Mouse (Mus musculus) forebrain, embryonic 11.5 days (tissue): ENCODE results near the gene Gm20388. TPM values are rescaled to one million over a fixed set of nuclear protein-coding genes. Genes with fewer than 3 reads are reported as not detected.

Source experiments
- ATAC-seq: fragments of 200-750 bp; cut with Nextera tagmentation; replicated peaks from 2 replicates; pipeline ENCODE4 v1.8.0; 2017; ENCODE audit warnings: moderate TSS enrichment; ENCODE audit not compliant: low FRiP score
- DNase-seq: peaks from one replicate; pipeline ENCODE4 v3.0.0-alpha.2; 2017; ENCODE audit warnings: low spot score
- H3K27ac ChIP-seq: fragments of 300-500 bp; sonication (generic); 2 replicates; pipeline ENCODE4 v1.5.1; 2014; ENCODE audit warnings: low read depth, low read length
- H3K27me3 ChIP-seq: fragments of 300-500 bp; sonication (generic); 2 replicates; pipeline ENCODE4 v1.6.1; 2014; ENCODE audit warnings: mild to moderate bottlenecking, low read length, mixed read lengths; ENCODE audit not compliant: control insufficient read depth, insufficient read depth
- H3K36me3 ChIP-seq: fragments of 300-500 bp; sonication (generic); 2 replicates; pipeline ENCODE4 v1.6.1; 2014; ENCODE audit warnings: mild to moderate bottlenecking, low read length, moderate library complexity, mixed read lengths; ENCODE audit not compliant: control insufficient read depth, insufficient read depth
- H3K4me1 ChIP-seq: fragments of 300-500 bp; sonication (generic); replicated peaks from 2 replicates; pipeline ENCODE4 v1.6.1; 2014; ENCODE audit warnings: low read length, mixed read lengths; ENCODE audit not compliant: control insufficient read depth, insufficient read depth
- H3K4me2 ChIP-seq: fragments of 300-500 bp; sonication (generic); 2 replicates; pipeline ENCODE4 v1.6.1; 2014; ENCODE audit warnings: low read depth, mild to moderate bottlenecking, low read length, moderate library complexity, mixed read lengths; ENCODE audit not compliant: severe bottlenecking
- H3K4me3 ChIP-seq: fragments of 300-500 bp; sonication (generic); 2 replicates; pipeline ENCODE4 v1.5.1; 2014; ENCODE audit warnings: low read depth, low read length
- H3K9ac ChIP-seq: fragments of 300-500 bp; sonication (generic); 2 replicates; pipeline ENCODE4 v1.6.1; 2014; ENCODE audit warnings: low read length
- H3K9me3 ChIP-seq: fragments of 300-500 bp; sonication (generic); 2 replicates; pipeline ENCODE4 v1.6.1; 2016; ENCODE audit warnings: low read length, mixed read lengths; ENCODE audit not compliant: control insufficient read depth
- WGBS: fragments of 180-500 bp; shearing (Covaris S2); extraction: QIAGEN DNeasy Blood & Tissue Kit; methylation state at CpG from one replicate; pipeline ENCODE4 v1.1.7; 2014; 5-methylcytosine and 5-hydroxymethylcytosine counted together
- polyA plus RNA-seq: library from polyadenylated mRNA; unstranded; fragments of >200 nt; fragmentation: Nextera tagmentation; extraction: Ambion mirVana; gene quantifications from 2 replicates; pipeline ENCODE4 v1.2.1, GENCODE M21; 2014

The Gm20388 gene
- polyA plus RNA-seq, 1 experiment from 2014 or later = not detected

GRCm38 (mm10) chr8:122116716-122117357 lies 2206.2 kb downstream of the Gm20388 start:
- H3K4me1 ChIP-seq = no peaks in the 10 kb centered on the region
- no peaks in the 10 kb centered on the region for H3K36me3 ChIP-seq
- no peak for DNase-seq
- WGBS = 89% methylated on average over 7 of the region's 7 CpGs
- no peak for ATAC-seq
- no peak overlapping the region for H3K4me2 ChIP-seq
- no peaks in the 10 kb centered on the region for H3K27me3 ChIP-seq
- H3K27ac ChIP-seq = no peak overlapping the region
- no peak overlapping the region for H3K9ac ChIP-seq
- H3K9me3 ChIP-seq = no peaks in the 10 kb centered on the region
- H3K4me3 ChIP-seq = no peak overlapping the region

GRCm38 (mm10) chr8:122118097-122118496 lies 2207.5 kb downstream of the Gm20388 start:
- H3K4me2 ChIP-seq = no peak overlapping the region
- H3K9ac ChIP-seq = no peak overlapping the region
- no peak overlapping the region for H3K4me3 ChIP-seq
- H3K4me1 ChIP-seq = no peaks in the 10 kb centered on the region
- no peak for ATAC-seq
- no peak for DNase-seq
- H3K27me3 ChIP-seq = no peaks in the 10 kb centered on the region
- H3K27ac ChIP-seq = no peak overlapping the region
- H3K36me3 ChIP-seq = no peaks in the 10 kb centered on the region
- H3K9me3 ChIP-seq = no peaks in the 10 kb centered on the region
- 86% methylated on average over 10 of the region's 10 CpGs for WGBS

- H3K9me3 ChIP-seq = no peaks in the 10 kb centered on the region
- H3K36me3 ChIP-seq = no peaks in the 10 kb centered on the region
- ATAC-seq = no peak
- H3K4me1 ChIP-seq = no peaks in the 10 kb centered on the region
- H3K4me2 ChIP-seq = no peak overlapping the region
- H3K4me3 ChIP-seq = no peak overlapping the region
- no peak overlapping the region for H3K9ac ChIP-seq
- DNase-seq = no peak
- no peaks in the 10 kb centered on the region for H3K27me3 ChIP-seq
- WGBS = 78% methylated on average over 15 of the region's 15 CpGs
- no peak overlapping the region for H3K27ac ChIP-seq
Observed at GRCm38 (mm10) chr8:122118536-122118935, 2207.9 kb downstream of the Gm20388 start.

- no peaks in the 10 kb centered on the region for H3K36me3 ChIP-seq
- no peak overlapping the region for H3K27ac ChIP-seq
- H3K9ac ChIP-seq = no peak overlapping the region
- DNase-seq (no peak), ATAC-seq (no peak)
- H3K4me3 ChIP-seq = no peak overlapping the region
- H3K9me3 ChIP-seq = peaks cover 2% of the 10 kb centered on the region; the same call in 1 of the 2 replicates
- H3K27me3 ChIP-seq = no peaks in the 10 kb centered on the region
- no peaks in the 10 kb centered on the region for H3K4me1 ChIP-seq
- no peak overlapping the region for H3K4me2 ChIP-seq
- 81% methylated on average over 3 of the region's 3 CpGs for WGBS
Observed at GRCm38 (mm10) chr8:122124326-122124725, 2213.7 kb downstream of the Gm20388 start.

GRCm38 (mm10) chr8:122126659-122127058 lies 2216.0 kb downstream of the Gm20388 start:
- Histone ChIP-seq H3K9me3 (peaks cover 2% of the 10 kb centered on the region; the same call in 1 of the 2 replicates), H3K4me3 (no peak overlapping the region), H3K4me1 (no peaks in the 10 kb centered on the region), H3K27me3 (no peaks in the 10 kb centered on the region), H3K4me2 (no peak overlapping the region), H3K36me3 (no peaks in the 10 kb centered on the region), H3K27ac (no peak overlapping the region), H3K9ac (no peak overlapping the region)
- ATAC-seq (no peak), DNase-seq (no peak)
- 76% methylated on average over 8 of the region's 8 CpGs for WGBS

GRCm38 (mm10) chr8:122134121-122134529 lies 2223.5 kb downstream of the Gm20388 start:
- H3K9ac ChIP-seq = no peak overlapping the region
- no peaks in the 10 kb centered on the region for H3K36me3 ChIP-seq
- DNase-seq (no peak), ATAC-seq (no peak)
- H3K4me3 ChIP-seq = no peak overlapping the region
- 80% methylated on average over 3 of the region's 3 CpGs for WGBS
- no peaks in the 10 kb centered on the region for H3K9me3 ChIP-seq
- no peaks in the 10 kb centered on the region for H3K4me1 ChIP-seq
- no peak overlapping the region for H3K27ac ChIP-seq
- H3K27me3 ChIP-seq = no peaks in the 10 kb centered on the region
- H3K4me2 ChIP-seq = no peak overlapping the region

- Histone ChIP-seq H3K4me1 (no peaks in the 10 kb centered on the region), H3K36me3 (no peaks in the 10 kb centered on the region), H3K9me3 (no peaks in the 10 kb centered on the region), H3K27me3 (no peaks in the 10 kb centered on the region), H3K4me2 (no peak overlapping the region), H3K4me3 (no peak overlapping the region), H3K27ac (no peak overlapping the region), H3K9ac (no peak overlapping the region)
- 72% methylated on average over 5 of the region's 5 CpGs for WGBS
- no peak for DNase-seq
- ATAC-seq = no peak
Observed at GRCm38 (mm10) chr8:122135494-122135893, 2224.9 kb downstream of the Gm20388 start.

GRCm38 (mm10) chr8:122139784-122140183 lies 2229.1 kb downstream of the Gm20388 start:
- Histone ChIP-seq H3K9me3 (no peaks in the 10 kb centered on the region), H3K9ac (no peak overlapping the region), H3K4me3 (no peak overlapping the region), H3K27ac (no peak overlapping the region), H3K4me2 (no peak overlapping the region), H3K27me3 (no peaks in the 10 kb centered on the region), H3K4me1 (no peaks in the 10 kb centered on the region), H3K36me3 (no peaks in the 10 kb centered on the region)
- ATAC-seq (no peak), DNase-seq (peak; percentile 73)
- WGBS = 59% methylated on average over 5 of the region's 5 CpGs

GRCm38 (mm10) chr8:122140411-122140810 lies 2229.8 kb downstream of the Gm20388 start:
- ATAC-seq = no peak
- no peaks in the 10 kb centered on the region for H3K27me3 ChIP-seq
- H3K9me3 ChIP-seq = no peaks in the 10 kb centered on the region
- no peak overlapping the region for H3K9ac ChIP-seq
- no peak for DNase-seq
- H3K4me1 ChIP-seq = no peaks in the 10 kb centered on the region
- H3K4me3 ChIP-seq = no peak overlapping the region
- H3K4me2 ChIP-seq = no peak overlapping the region
- WGBS = 95% methylated on average over 4 of the region's 4 CpGs
- H3K27ac ChIP-seq = no peak overlapping the region
- no peaks in the 10 kb centered on the region for H3K36me3 ChIP-seq
